Mouse (Mus musculus) MN1 (cell line): ENCODE measurements around the gene Snrpa.

Experiments
- DNase-seq: peaks from one replicate; pipeline ENCODE4 v3.0.0-alpha.2; 2016; ENCODE audit warnings: low spot score

Snrpa gene

GRCm38 (mm10) chr7:27166614-27167474, 29.2 kb downstream of the Snrpa start, which contains the start of gene Egln2:
TSS of gene Egln2 (minus strand) at chr7:27166802.
- DNase-seq = peak; percentile 94

GRCm38 (mm10) chr7:27166229-27166613, 29.9 kb downstream of the Snrpa start:
- peak; percentile 76 for DNase-seq

- DNase-seq = no peak
Measured at GRCm38 (mm10) chr7:27165696-27166095, 30.4 kb downstream of the Snrpa start.

DNA sequence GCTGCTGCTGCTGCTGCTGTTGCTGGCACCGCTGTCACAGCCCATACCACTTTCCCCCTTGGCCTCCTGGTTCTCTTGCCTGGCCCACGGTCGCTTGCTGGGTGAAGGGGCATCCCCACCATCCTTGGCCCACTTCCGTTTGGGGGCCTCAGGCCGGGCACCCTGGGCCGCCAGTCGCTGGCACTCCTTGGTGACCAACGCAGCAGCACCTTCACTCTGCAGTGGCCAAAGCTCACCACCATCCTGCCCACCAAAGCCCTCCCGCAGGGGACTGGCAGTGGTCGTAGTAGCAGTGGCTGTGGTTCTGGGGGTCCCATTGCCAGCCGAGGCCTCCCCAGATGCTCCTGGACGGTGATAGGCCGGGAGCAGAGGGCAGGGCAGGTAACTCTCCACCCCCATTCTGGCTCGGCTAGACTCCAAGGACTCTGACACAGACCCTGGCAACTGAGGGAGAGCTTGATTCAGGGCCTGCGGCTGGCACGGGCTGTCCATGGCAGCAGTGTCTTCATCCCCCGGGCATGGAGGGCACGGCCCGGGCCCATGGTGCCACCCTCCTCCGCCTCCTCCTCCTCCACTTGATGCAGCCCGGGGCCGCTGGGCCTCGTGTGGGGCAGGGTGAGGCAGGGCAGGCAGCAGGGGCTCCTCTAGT, 30.9 kb downstream of the Snrpa start:
- DNase-seq = no peak

DNA sequence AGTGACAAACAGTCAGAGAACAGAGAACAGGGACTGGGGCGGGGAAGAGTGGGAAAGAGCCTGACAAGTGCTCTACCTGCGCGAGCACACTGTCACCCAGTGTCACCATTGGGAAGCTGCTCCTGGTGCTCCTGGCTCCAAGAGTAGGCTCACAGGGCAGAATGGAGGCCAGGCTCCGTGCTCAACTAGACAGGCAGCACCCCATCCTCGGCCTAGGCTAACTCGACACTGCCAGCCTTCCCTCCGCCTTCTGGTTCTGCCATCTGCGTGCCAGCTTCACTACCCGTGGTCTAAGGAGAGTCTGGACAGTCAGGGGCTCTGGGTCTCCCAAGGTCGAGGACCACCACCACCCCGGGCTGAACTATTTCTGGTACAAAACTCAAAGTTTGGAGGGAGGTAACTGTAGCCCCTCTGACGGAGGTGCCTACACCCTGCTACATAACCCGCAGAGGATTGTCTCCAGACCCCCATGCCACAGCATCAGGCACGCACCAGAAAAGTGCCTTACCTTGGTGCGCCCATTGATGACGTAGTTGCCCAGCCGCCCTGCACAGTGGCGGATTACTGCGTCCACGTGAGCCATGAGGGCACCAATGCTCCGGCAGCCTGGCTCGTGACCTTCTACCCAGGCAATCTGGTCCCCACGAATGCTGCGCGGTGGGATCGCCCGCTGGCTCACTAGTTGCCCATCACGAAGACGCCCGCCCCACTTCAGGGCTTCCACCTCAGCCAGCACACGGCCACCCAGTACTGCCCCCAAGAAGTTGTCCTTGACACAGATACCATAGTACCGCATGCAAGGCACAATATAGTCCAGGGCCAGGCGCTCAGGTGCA, 31.7 kb downstream of the Snrpa start:
- no peak for DNase-seq

DNA sequence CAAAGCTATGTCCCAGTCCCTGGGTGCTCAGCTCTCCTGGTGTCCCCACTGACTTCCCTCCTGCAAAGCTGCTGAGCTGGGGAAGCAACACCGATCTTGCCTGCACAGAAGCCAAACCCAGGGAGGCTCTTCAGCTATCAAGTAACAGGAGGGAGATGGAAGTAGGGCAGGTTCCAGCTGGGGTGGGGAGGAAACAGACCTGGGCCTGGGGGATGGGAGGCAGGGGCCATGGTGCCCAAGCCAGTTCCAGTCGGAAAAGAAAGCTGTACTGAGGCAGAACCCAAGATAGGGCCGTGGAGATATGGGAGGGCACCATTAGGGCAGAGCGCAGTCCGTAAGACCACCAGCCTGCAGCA, 32.6 kb downstream of the Snrpa start:
- DNase-seq = no peak

GRCm38 (mm10) chr7:27162780-27163449, 33.2 kb downstream of the Snrpa start:
- DNase-seq = no peak

DNA sequence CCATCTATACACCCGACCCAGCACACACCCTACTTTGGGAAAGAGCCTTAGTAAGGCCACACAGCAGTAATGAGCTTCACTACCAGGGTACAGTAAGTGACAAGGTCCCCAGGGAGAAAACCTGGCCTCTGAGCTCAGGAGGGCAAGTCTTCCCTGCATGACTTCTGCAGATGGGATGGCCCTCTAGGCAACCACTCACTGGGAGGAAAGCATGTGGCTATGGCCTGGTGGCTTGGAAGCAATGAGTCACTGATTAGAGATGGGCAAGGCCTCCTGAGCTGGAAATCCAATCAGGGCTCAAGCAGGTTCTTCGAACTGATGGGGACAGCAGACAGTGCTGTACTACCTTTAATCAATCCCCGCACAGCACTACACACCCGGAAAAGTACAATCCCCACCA, 34.3 kb downstream of the Snrpa start:
- DNase-seq = peak; percentile 71

- no peak for DNase-seq
Measured at GRCm38 (mm10) chr7:27160921-27161320, 35.1 kb downstream of the Snrpa start.

GRCm38 (mm10) chr7:27159882-27160281, 36.2 kb downstream of the Snrpa start:
- peak; percentile 89 for DNase-seq

DNA sequence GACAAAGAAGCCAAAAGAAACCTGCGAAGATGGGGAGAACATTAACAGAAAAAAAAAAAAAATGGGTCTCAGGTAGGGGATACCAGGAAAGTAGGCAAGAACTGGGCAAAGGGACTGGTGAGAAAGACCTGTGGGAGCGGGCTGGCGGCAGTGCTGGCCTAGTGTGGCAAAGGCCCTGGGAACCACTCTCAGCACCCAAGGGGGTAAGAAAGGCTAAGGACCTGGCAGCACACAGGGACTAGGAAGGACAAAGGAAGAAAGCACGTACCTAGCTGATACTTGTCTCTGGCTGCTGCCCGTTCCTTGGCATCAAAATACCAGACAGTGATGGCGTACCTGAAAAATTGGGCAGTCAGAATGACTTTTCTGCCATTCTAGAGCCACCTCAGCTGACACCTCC, 36.8 kb downstream of the Snrpa start:
- no peak for DNase-seq

DNA sequence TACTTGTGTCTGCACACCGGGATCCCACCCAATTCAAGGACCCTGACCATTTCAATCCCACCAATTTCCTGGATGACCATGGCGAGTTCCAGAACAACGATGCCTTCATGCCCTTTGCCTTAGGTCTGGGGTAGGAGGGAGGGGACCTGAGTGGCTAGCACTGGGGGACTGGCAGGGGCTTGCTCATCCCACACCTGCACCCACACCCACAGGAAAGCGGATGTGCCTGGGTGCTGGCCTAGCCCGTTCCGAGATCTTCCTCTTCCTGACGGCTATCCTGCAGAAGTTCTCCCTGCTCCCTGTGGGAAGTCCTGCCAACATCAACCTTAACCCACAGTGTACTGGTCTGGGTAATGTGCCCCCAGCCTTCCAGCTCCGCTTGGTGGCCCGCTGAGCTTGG, 37.9 kb downstream of the Snrpa start:
- no peak for DNase-seq

DNA sequence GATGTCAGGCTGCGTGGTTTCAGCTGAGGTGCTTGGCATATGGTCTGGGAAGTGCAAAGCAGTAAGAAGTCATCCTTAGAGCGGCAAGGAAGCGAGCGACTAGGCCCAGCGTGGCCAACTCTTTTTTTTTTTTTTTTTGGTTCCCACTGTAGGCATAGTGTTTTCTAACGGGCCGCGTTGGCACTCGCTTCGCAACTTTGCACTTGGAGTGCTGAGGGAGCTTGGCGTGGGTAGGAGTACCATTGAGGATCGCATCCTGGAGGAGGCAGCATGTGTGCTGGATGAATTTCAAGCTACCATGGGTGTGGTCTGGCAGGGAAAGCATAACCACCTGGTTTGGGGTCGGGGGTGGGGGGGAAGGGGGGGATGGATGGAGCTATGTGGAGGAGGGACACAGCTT, 40.1 kb downstream of the Snrpa start:
- no peak for DNase-seq

DNA sequence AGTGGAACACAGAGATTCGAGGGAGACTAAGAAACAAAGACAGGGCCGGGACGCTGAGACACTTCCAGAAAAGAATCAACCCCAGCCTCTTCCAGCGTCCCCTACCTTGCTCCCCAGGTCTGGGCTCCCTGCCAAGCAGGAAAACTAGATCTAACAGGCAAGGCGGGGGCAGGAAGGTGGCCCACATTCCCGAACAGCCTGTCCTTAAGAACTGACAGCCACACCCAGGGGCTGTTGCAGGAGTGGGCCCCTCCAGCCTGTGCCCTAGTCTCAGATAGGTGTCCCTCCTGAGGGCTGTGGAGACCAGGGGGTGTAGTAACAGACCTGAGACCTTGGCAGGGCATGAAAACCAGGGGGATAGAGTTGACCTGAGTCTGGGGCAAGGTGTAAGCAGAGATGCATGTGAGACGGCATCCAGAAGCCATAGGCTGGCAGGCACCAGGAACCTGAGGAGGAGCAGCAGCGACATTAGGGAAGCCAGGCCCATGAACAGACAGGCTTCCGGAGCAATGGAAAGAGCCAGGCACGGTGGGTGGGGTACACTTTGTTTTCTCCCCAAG, 42.8 kb downstream of the Snrpa start, which contains the start of gene Cyp2t4:
Cyp2t4 (plus strand) TSS at position 510 of the 560 bp plus-strand sequence.
- no peak for DNase-seq
